Mouse (Mus musculus): Measurements from ENCODE around the gene Gjb5. TPM values are rescaled to one million over a fixed set of nuclear protein-coding genes. Genes with fewer than 3 reads are reported as not detected.
A peak's percentile ranks its signal among the peaks of the same experiment; 100 is the strongest.

Gene Gjb5
- polyA plus RNA-seq, 1 experiment from 2014 or later, result 0.14 TPM

DNA sequence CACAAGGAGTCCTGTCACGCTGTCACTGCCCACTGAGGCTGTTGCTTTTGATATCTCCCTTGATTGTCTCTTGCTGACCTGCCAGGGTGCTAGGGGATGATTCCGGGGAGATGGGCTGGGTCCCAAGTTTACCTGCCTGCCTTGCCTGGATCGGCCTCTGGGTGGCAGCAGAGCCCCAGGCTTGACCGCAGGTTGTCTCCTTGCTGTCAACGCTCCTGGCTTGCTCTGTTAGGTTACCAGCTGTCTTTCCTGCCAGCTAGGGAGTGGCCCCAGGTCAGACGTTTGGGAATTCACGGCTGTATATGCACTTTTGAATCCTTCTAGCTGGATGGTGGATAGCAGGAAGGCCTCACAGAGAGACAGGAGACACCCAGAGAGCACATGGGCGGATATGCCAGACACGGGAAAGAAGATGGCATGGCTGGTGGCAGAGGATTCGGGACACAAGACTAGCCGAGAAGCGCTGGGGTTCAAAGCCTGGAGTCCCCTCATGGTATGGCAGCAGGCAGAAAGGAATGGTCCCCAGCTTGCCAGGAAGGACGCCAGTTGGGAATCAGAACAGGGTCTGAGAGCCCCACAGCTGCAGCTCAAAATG lies 10.5 kb upstream of the Gjb5 start:
- DNase-seq, result peak; percentile 73
- 30% methylated on average over 13 of the region's 13 CpGs for WGBS (ENCODE audit: insufficient replicate concordance)
- no peak overlapping the region for H3K9ac ChIP-seq (replicated peaks)

GRCm38 (mm10) chr4:127365834-127366233 lies 7.9 kb upstream of the Gjb5 start:
- no peaks in the 10 kb centered on the region for H3K4me1 ChIP-seq (ENCODE audit: insufficient read depth)
- no peak overlapping the region for H3K4me3 ChIP-seq (ENCODE audit: low read depth, low read length)
- H3K27me3 ChIP-seq (ENCODE audit: insufficient read depth, low read length), result peaks cover 4% of the 10 kb centered on the region; the same call in 1 of the 2 replicates
- ATAC-seq, result no peak
- no peaks in the 10 kb centered on the region for H3K9me3 ChIP-seq (ENCODE audit: low read length)
- H3K9ac ChIP-seq (replicated peaks), result no peak overlapping the region
- no peak for DNase-seq
- TF ChIP-seq EP300 (IDR thresholded peaks at IDR 0.05; ENCODE audit: low read depth) (no peak), CTCF (IDR thresholded peaks at IDR 0.05; ENCODE audit: low read depth) (no peak)
- H3K4me2 ChIP-seq (ENCODE audit: low read depth, low read length), result no peak overlapping the region
- no peak overlapping the region for H3K27ac ChIP-seq (ENCODE audit: low read depth)
- 47% methylated on average over 4 of the region's 4 CpGs for WGBS (ENCODE audit: insufficient replicate concordance)
- no peaks in the 10 kb centered on the region for H3K36me3 ChIP-seq (replicated peaks; ENCODE audit: insufficient read depth, low read length)

More for the DNA sequence above, 10.5 kb upstream of the Gjb5 start:
- H3K4me2 ChIP-seq (ENCODE audit: low read depth, low read length), result no peak overlapping the region
- no peak for TF ChIP-seq EP300 (IDR thresholded peaks at IDR 0.05; ENCODE audit: low read depth)
- peak; percentile 90 for TF ChIP-seq CTCF (IDR thresholded peaks at IDR 0.05; ENCODE audit: low read depth)
- no peaks in the 10 kb centered on the region for H3K4me1 ChIP-seq (ENCODE audit: insufficient read depth)
- ATAC-seq, result no peak
- H3K4me3 ChIP-seq (ENCODE audit: low read depth, low read length), result no peak overlapping the region
- no peak overlapping the region for H3K27ac ChIP-seq (ENCODE audit: low read depth)
- no peaks in the 10 kb centered on the region for H3K9me3 ChIP-seq (ENCODE audit: low read length)
- H3K27me3 ChIP-seq (ENCODE audit: insufficient read depth, low read length), result peaks cover 4% of the 10 kb centered on the region; the same call in 1 of the 2 replicates
- no peaks in the 10 kb centered on the region for H3K36me3 ChIP-seq (replicated peaks; ENCODE audit: insufficient read depth, low read length)

DNA sequence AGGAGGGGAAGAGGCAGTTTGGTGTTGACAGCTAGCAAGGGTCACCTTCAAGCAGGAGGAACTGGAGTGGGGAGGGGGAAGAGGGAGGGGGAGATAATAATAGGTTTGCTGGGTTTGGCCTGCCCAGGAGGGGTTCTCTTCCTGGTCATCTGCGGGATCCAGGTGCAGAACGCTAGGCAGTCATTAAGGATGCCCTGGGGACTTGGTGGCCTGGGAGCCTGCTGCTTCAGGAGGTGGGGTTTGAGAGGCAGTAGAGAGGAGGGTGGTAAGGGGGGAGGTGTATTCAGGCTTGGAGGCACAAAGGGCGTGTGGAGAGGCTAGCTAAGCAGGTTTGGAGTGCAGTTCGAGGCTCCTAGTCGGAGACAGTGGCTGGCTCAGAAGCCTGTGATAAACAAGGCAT lies 7.5 kb upstream of the Gjb5 start:
- peaks cover 4% of the 10 kb centered on the region; the same call in 1 of the 2 replicates for H3K27me3 ChIP-seq (ENCODE audit: insufficient read depth, low read length)
- no peak overlapping the region for H3K27ac ChIP-seq (ENCODE audit: low read depth)
- no peaks in the 10 kb centered on the region for H3K4me1 ChIP-seq (ENCODE audit: insufficient read depth)
- H3K4me3 ChIP-seq (ENCODE audit: low read depth, low read length), result no peak overlapping the region
- no peak for DNase-seq
- WGBS (ENCODE audit: insufficient replicate concordance), result 42% methylated on average over 5 of the region's 5 CpGs
- H3K9ac ChIP-seq (replicated peaks), result no peak overlapping the region
- no peak for ATAC-seq
- H3K4me2 ChIP-seq (ENCODE audit: low read depth, low read length), result no peak overlapping the region
- no peak for TF ChIP-seq EP300 (IDR thresholded peaks at IDR 0.05; ENCODE audit: low read depth)
- no peak for TF ChIP-seq CTCF (IDR thresholded peaks at IDR 0.05; ENCODE audit: low read depth)
- no peaks in the 10 kb centered on the region for H3K36me3 ChIP-seq (replicated peaks; ENCODE audit: insufficient read depth, low read length)
- no peaks in the 10 kb centered on the region for H3K9me3 ChIP-seq (ENCODE audit: low read length)

DNA sequence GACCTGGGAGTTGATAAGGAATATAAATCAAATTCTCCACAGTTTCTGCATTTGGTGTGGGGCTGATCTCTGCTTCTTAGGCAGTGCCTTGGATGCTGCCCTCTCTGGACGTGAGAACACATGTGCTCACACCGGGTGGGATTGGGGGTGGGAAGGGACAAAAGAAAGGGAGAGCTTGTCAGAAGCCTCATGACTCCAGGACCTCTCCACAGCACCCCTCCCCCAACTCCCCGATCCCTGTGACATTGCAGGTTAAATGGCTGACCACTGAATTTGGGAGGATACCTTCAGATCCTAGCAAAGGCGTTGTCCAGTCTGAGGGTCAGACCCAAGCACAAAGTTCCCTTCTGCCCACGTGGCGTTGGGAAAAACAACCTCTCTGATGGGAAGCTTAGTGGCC lies 6.5 kb upstream of the Gjb5 start:
- H3K9ac ChIP-seq (replicated peaks), result no peak overlapping the region
- no peak overlapping the region for H3K27ac ChIP-seq (ENCODE audit: low read depth)
- no peak for ATAC-seq
- no peak overlapping the region for H3K4me2 ChIP-seq (ENCODE audit: low read depth, low read length)
- no peak overlapping the region for H3K4me3 ChIP-seq (ENCODE audit: low read depth, low read length)
- H3K4me1 ChIP-seq (ENCODE audit: insufficient read depth), result no peaks in the 10 kb centered on the region
- 73% methylated on average over 6 of the region's 6 CpGs for WGBS (ENCODE audit: insufficient replicate concordance)
- peaks cover 4% of the 10 kb centered on the region; the same call in 1 of the 2 replicates for H3K27me3 ChIP-seq (ENCODE audit: insufficient read depth, low read length)
- DNase-seq, result no peak
- no peak for TF ChIP-seq CTCF (IDR thresholded peaks at IDR 0.05; ENCODE audit: low read depth)
- TF ChIP-seq EP300 (IDR thresholded peaks at IDR 0.05; ENCODE audit: low read depth), result no peak
- H3K36me3 ChIP-seq (replicated peaks; ENCODE audit: insufficient read depth, low read length), result no peaks in the 10 kb centered on the region
- no peaks in the 10 kb centered on the region for H3K9me3 ChIP-seq (ENCODE audit: low read length)

DNA sequence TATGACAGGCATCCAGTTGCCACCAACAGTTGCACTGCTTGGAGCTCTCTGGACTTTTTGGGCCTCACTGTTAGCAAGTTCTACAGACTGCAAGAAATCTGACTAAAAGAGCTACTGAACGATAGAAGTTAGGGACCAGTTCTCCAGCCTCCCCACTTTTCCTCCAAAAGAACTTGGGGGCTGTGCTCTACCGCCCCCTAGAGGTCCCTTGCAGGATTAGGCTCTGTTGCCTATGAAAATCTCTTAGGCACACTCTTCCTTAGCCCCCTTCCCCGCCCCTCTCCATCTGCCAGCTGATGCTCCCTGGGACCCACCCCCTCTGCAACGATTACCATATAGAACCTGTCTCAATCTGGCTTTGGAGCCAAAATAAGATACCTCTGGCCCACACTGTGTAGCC lies 5.3 kb upstream of the Gjb5 start:
- no peak overlapping the region for H3K4me3 ChIP-seq (ENCODE audit: low read depth, low read length)
- no peaks in the 10 kb centered on the region for H3K4me1 ChIP-seq (ENCODE audit: insufficient read depth)
- no peaks in the 10 kb centered on the region for H3K9me3 ChIP-seq (ENCODE audit: low read length)
- no peaks in the 10 kb centered on the region for H3K36me3 ChIP-seq (replicated peaks; ENCODE audit: insufficient read depth, low read length)
- DNase-seq (no peak), ATAC-seq (no peak)
- WGBS (ENCODE audit: insufficient replicate concordance), result 44% methylated on average over 4 of the region's 4 CpGs
- H3K27ac ChIP-seq (ENCODE audit: low read depth), result no peak overlapping the region
- no peak overlapping the region for H3K9ac ChIP-seq (replicated peaks)
- TF ChIP-seq EP300 (IDR thresholded peaks at IDR 0.05; ENCODE audit: low read depth), result no peak
- TF ChIP-seq CTCF (IDR thresholded peaks at IDR 0.05; ENCODE audit: low read depth), result peak; percentile 44
- no peaks in the 10 kb centered on the region for H3K27me3 ChIP-seq (ENCODE audit: insufficient read depth, low read length)
- H3K4me2 ChIP-seq (ENCODE audit: low read depth, low read length), result no peak overlapping the region

DNA sequence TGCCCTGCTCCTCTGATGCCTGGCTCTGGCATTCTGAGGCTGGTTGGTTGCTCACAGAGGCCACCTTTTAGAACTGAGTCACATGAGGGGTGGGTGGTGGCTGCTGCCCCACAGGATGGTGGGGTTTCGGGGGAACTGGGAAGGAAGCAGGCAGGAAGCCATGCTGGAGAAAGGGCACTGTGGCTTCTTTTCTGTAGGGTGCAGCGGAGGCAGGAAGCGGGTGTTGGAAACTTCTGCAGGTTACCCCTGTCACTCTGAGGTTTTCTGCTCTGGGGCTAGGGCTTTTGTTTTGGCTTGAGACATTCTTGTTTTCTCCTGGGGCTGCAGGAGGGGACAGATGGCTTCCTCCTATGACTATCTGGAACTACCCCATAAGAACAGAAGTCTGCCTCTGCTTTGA lies 4.5 kb upstream of the Gjb5 start:
- Histone ChIP-seq H3K4me3 (ENCODE audit: low read depth, low read length) (no peak overlapping the region), H3K27me3 (ENCODE audit: insufficient read depth, low read length) (no peaks in the 10 kb centered on the region), H3K9me3 (ENCODE audit: low read length) (no peaks in the 10 kb centered on the region), H3K27ac (ENCODE audit: low read depth) (no peak overlapping the region), H3K4me1 (ENCODE audit: insufficient read depth) (no peaks in the 10 kb centered on the region), H3K9ac (replicated peaks) (no peak overlapping the region), H3K4me2 (ENCODE audit: low read depth, low read length) (no peak overlapping the region), H3K36me3 (replicated peaks; ENCODE audit: insufficient read depth, low read length) (no peaks in the 10 kb centered on the region)
- TF ChIP-seq CTCF (IDR thresholded peaks at IDR 0.05; ENCODE audit: low read depth), result no peak
- no peak for TF ChIP-seq EP300 (IDR thresholded peaks at IDR 0.05; ENCODE audit: low read depth)
- DNase-seq (no peak), ATAC-seq (no peak)
- 53% methylated on average over 3 of the region's 3 CpGs for WGBS (ENCODE audit: insufficient replicate concordance)

All from liver, postnatal 0 days (tissue).